Mouse (Mus musculus) limb, embryonic 14.5 days (tissue): ENCODE results near the gene March5. TPM values are rescaled to one million over a fixed set of nuclear protein-coding genes. Genes with fewer than 3 reads are reported as not detected.
A peak's percentile ranks its signal among the peaks of the same experiment; 100 is the strongest.

ENCODE experiments used
- ATAC-seq: fragments of 200-750 bp; cut with Nextera tagmentation; 2 replicates; pipeline ENCODE4 v1.8.0; 2017; ENCODE audit warnings: low read depth, moderate number of reproducible peaks, moderate TSS enrichment; ENCODE audit not compliant: low FRiP score
- DNase-seq: peaks from one replicate; pipeline ENCODE4 v3.0.0-alpha.2; 2015; ENCODE audit warnings: low spot score
- H3K27ac ChIP-seq: fragments of 300-500 bp; sonication (generic); replicated peaks from 2 replicates; pipeline ENCODE4 v1.5.1; 2014; ENCODE audit warnings: low read depth, mild to moderate bottlenecking, low read length, moderate library complexity, mixed read lengths
- H3K27me3 ChIP-seq: fragments of 300-500 bp; sonication (generic); 2 replicates; pipeline ENCODE4 v1.6.1; 2014; ENCODE audit warnings: low read length, mixed read lengths; ENCODE audit not compliant: control insufficient read depth, insufficient read depth
- H3K36me3 ChIP-seq: fragments of 300-500 bp; sonication (generic); 2 replicates; pipeline ENCODE4 v1.6.1; 2014; ENCODE audit warnings: mild to moderate bottlenecking, low read length, moderate library complexity, mixed read lengths; ENCODE audit not compliant: control insufficient read depth, insufficient read depth
- H3K4me1 ChIP-seq: fragments of 300-500 bp; sonication (generic); 2 replicates; pipeline ENCODE4 v1.6.1; 2014; ENCODE audit warnings: antibody characterized with exemption, low read length, mixed read lengths; ENCODE audit not compliant: control insufficient read depth, insufficient read depth
- H3K4me2 ChIP-seq: fragments of 300-500 bp; sonication (generic); replicated peaks from 2 replicates; pipeline ENCODE4 v1.6.1; 2014; ENCODE audit warnings: low read depth, mild to moderate bottlenecking, low read length, moderate library complexity; ENCODE audit not compliant: severe bottlenecking
- H3K4me3 ChIP-seq: fragments of 300-500 bp; sonication (generic); replicated peaks from 2 replicates; pipeline ENCODE4 v1.5.1; 2014; ENCODE audit warnings: low read length
- H3K9ac ChIP-seq: fragments of 300-500 bp; sonication (generic); 2 replicates; pipeline ENCODE4 v1.6.1; 2014; ENCODE audit warnings: mild to moderate bottlenecking, low read depth, low read length, moderate library complexity; ENCODE audit not compliant: severe bottlenecking
- H3K9me3 ChIP-seq: fragments of 300-500 bp; sonication (generic); 2 replicates; pipeline ENCODE4 v1.6.1; 2016; ENCODE audit warnings: low read length; ENCODE audit not compliant: control insufficient read depth
- POLR2A ChIP-seq: fragments of 200-500 bp; IDR thresholded peaks from 2 replicates; pipeline ENCODE4 v1.8.0; 2012; ENCODE audit warnings: inconsistent platforms, mild to moderate bottlenecking, moderate library complexity, borderline replicate concordance; ENCODE audit not compliant: insufficient read depth, insufficient read length; ENCODE audit errors: extremely low read depth
- WGBS: fragments of 180-500 bp; shearing (Covaris S2); extraction: QIAGEN DNeasy Blood & Tissue Kit; methylation state at CpG from one replicate; pipeline ENCODE4 v1.1.7; 2014; 5-methylcytosine and 5-hydroxymethylcytosine counted together
- polyA plus RNA-seq, 2 experiments: library from polyadenylated mRNA; depleted of rRNA in 1 of 2; stranded (reverse) in 1 of 2; unstranded in 1 of 2; fragments of >200 nt; fragmentation: Nextera tagmentation in 1 of 2; extraction: Ambion mirVana in 1 of 2; gene quantifications; 2 replicates each; pipeline versions ENCODE4 v1.2.1 to v1.2.3; 2012 to 2014

The March5 gene
- polyA plus RNA-seq, 2 experiments = 67.0 to 106 TPM

DNA sequence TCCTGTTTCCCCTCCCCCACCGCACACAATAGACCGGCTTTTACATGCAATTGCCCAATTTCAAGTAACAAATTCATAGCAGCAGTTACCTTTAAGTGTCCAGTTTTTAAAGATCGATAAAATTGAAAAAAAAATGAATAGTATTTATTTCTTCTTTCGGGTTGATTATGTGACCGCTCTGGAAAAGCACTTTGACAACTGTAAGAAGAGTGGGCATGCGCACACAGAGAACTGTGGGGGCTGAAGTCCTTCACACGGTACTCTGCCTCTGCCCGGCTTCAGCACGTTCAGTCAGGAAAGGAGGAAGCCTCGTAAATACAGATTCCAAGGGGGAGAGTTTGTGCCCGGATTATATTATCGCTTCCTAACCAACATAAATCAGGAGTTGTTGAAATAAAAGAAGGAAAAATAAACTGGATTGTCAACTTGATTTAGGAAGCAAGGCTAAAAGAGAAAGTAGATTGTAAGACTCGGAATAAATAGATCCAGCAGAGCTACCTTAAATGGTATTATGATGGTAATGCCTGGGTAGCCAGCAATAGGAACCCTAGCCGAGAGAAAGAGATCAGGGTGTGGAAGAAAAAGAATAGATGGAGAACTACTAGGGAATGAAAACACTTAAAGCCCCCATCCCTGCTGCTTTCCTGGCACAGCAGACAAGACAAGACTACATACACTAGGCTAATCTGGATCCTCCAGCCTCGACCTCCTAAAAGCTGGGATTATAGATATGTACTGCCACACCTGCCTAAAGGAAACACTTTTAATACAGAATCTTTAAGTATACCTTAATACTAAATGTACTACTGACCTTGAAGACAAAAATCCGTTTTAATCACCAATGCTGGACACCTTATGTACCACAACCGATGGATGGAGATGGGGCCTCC, 29.3 kb upstream of the March5 start:
- TF ChIP-seq POLR2A = no peak
- Histone ChIP-seq H3K27ac (no peak overlapping the region), H3K27me3 (peaks cover 28% of the 10 kb centered on the region), H3K9ac (0 out of 2 replicates have a peak overlapping the region, but pooled peaks have one; percentile 17), H3K4me2 (peak overlapping the region; percentile 48), H3K4me1 (peaks cover 11% of the 10 kb centered on the region; the same call in 1 of the 2 replicates), H3K9me3 (no peaks in the 10 kb centered on the region), H3K36me3 (no peaks in the 10 kb centered on the region), H3K4me3 (peak overlapping the region; percentile 29)
- peak; percentile 60; the same call in 1 of the 2 replicates for ATAC-seq
- peak; percentile 62 for DNase-seq
- WGBS = 18% methylated on average over 17 of the region's 17 CpGs

DNA sequence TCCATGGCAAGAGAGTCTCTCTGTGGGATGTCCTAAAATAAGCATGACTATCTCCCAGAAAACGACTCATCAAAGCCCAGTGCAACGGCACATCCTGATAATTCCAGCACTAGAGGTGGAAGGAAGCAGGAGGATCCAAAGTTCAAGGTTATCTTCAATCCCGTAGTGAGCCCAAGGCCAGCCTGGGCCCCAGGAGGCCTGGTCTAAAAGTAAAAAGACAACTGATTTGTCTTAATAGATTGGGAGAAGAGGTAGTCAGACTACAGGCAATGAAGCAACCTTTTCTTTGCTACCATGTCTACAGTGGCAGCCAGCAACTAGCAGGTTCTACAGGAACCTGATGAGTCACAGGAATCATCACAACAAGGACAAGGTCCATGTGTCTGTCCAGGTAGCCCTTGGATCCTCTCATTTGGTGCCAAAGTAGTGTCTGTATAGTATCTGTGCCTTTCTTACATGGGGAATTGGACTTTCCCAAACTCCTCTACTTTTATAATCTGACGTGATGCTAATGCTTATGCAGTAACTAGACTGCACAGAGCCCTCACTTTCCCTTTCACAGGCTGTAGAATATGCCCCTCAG, 18.9 kb upstream of the March5 start:
- Histone ChIP-seq H3K4me3 (no peak overlapping the region), H3K4me2 (no peak overlapping the region), H3K9ac (no peak overlapping the region), H3K27ac (no peak overlapping the region), H3K4me1 (no peaks in the 10 kb centered on the region), H3K9me3 (no peaks in the 10 kb centered on the region), H3K36me3 (no peaks in the 10 kb centered on the region), H3K27me3 (no peaks in the 10 kb centered on the region)
- no peak for ATAC-seq
- no peak for TF ChIP-seq POLR2A
- no peak for DNase-seq
- WGBS = 73% methylated on average over 4 of the region's 4 CpGs

DNA sequence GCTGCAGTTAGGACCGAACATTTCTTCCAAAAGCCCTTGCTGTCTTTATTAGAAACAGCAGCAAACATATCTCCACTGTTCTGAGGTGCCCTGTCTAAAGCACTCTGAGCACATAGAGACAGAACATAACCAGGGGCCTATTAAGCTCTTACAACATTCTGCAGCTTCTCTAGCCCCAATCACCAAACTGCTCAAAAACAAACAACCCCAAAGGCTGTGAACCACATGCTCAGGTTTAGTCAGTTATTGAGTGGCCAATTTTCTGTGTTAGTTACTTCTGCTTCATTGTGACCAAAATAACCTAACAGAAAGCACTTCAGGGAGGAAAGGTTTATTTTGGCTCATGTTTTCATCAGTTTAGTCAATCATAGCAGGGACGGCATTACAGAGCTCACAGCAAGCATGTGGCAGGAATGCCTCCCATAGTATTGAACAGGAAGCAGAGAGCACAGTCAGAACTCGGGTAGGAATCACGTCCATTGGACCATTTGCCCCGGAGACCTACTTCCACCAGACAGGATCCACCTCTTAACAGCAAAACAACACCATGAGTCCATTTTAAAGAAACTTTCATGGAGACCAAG, 14.8 kb upstream of the March5 start:
- 74% methylated on average over 5 of the region's 5 CpGs for WGBS
- Histone ChIP-seq H3K4me3 (no peak overlapping the region), H3K4me2 (no peak overlapping the region), H3K9ac (no peak overlapping the region), H3K9me3 (no peaks in the 10 kb centered on the region), H3K36me3 (no peaks in the 10 kb centered on the region), H3K27me3 (no peaks in the 10 kb centered on the region), H3K4me1 (no peaks in the 10 kb centered on the region), H3K27ac (no peak overlapping the region)
- DNase-seq (no peak), ATAC-seq (no peak)
- no peak for TF ChIP-seq POLR2A

DNA sequence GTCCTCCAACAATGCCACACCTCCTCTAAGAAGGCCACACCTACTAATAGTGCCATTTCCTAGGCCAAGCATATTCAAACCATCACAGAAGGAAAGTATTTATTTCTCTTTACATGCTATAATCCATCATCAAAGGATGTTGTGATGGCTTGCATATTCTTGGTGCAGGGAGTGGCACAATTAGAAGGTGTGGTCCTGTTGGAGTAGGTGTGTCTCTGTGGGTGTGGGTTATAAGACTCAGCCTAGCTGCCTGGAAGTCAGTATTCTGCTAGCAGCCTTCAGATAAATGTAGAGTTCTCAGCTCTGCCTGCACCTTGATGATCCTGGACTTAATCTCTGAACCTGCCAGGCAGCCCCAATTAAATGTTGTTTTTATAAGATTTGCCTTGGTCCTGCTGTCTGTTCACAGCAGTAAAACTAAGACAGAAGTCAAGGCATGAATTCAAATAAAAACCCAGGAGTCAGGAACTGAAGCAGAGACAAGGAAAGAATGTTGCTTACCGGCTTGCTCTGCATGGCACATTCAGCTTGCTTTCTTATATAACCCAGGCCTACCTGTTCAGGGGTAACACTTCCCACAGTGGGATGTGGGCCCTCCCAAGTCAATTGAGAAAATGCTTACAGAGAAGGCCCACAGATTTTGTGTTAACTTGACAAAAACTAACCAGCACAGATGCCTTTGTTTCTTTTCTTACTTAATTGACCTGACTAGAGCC, 9.0 kb upstream of the March5 start:
- ATAC-seq = no peak
- 50% methylated on average over 1 of the region's 1 CpGs for WGBS
- TF ChIP-seq POLR2A = no peak
- no peaks in the 10 kb centered on the region for H3K9me3 ChIP-seq
- no peak for DNase-seq
- H3K36me3 ChIP-seq = no peaks in the 10 kb centered on the region
- no peaks in the 10 kb centered on the region for H3K4me1 ChIP-seq
- H3K9ac ChIP-seq = no peak overlapping the region
- H3K27me3 ChIP-seq = no peaks in the 10 kb centered on the region
- H3K27ac ChIP-seq = no peak overlapping the region
- H3K4me3 ChIP-seq = no peak overlapping the region
- H3K4me2 ChIP-seq = no peak overlapping the region

DNA sequence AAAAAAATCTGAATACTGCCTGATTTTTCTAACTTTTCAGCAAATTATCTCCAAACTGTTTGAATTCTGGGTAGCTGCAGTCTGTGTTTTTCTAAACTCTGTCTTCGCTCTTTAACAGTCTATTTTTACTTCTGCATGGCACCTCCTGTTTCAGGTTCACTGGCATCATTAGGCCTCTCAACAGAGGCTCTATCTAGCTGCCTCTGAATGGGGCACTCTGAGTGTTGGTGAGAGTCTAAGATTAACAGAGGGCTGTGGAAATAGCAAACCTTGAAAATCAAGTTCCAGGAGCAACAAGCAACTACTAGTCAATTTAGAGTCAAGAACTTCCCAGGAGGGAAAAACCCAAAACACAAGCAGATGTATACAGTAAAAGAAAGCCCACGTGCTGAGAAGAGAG, 7.5 kb upstream of the March5 start:
- Histone ChIP-seq H3K4me2 (no peak overlapping the region), H3K4me3 (no peak overlapping the region), H3K9ac (no peak overlapping the region), H3K9me3 (no peaks in the 10 kb centered on the region), H3K36me3 (no peaks in the 10 kb centered on the region), H3K27me3 (no peaks in the 10 kb centered on the region), H3K27ac (no peak overlapping the region), H3K4me1 (no peaks in the 10 kb centered on the region)
- WGBS = 77% methylated on average over 2 of the region's 2 CpGs
- no peak for DNase-seq
- no peak for ATAC-seq
- TF ChIP-seq POLR2A = no peak
